Mouse (Mus musculus) liver, postnatal 0 days (tissue): ENCODE measurements around the gene Chad.

Experiments used
- CTCF ChIP-seq: sonication (generic); IDR thresholded peaks from 2 replicates; pipeline ENCODE4 v1.5.1; 2016; ENCODE audit warnings: antibody characterized with exemption, low read depth
- EP300 ChIP-seq: IDR thresholded peaks from 2 replicates; pipeline ENCODE4 v1.6.1; 2016; ENCODE audit warnings: antibody characterized with exemption, low read depth, mild to moderate bottlenecking

- TF ChIP-seq CTCF (no peak), EP300 (no peak)
Measured at GRCm38 (mm10) chr11:94542400-94542799, 22.4 kb upstream of the Chad start.
